Mouse (Mus musculus): Measurements from ENCODE around the gene Scgb3a1. TPM values are rescaled to one million over a fixed set of nuclear protein-coding genes. Genes with fewer than 3 reads are reported as not detected.
A peak's percentile ranks its signal among the peaks of the same experiment; 100 is the strongest.

Gene Scgb3a1
- not detected in 2 replicates for polyA plus RNA-seq (2015; fragmentation: Nextera tagmentation; extraction: Ambion mirVana)

GRCm38 (mm10) chr11:49663310-49663709, at the start of gene Scgb3a1:
Scgb3a1 (plus strand) TSS chr11:49663610.
- Histone ChIP-seq H3K9me3 (no peaks in the 10 kb centered on the region), H3K9ac (replicated peaks) (no peak within 1 kb of the TSS), H3K4me1 (replicated peaks) (no peaks in the 10 kb centered on the region), H3K36me3 (peaks cover under 1% of the 10 kb centered on the region; the same call in 1 of the 2 replicates), H3K4me2 (replicated peaks) (no peak within 1 kb of the TSS), H3K27ac (no peak within 1 kb of the TSS), H3K27me3 (no peaks in the 10 kb centered on the region), H3K4me3 (replicated peaks) (no peak within 1 kb of the TSS)
- WGBS = 89% methylated on average over 5 of the region's 5 CpGs
- ATAC-seq = 0 out of 2 replicates have a peak, but pooled peaks have one; percentile 9

GRCm38 (mm10) chr11:49615856-49616725, 47.3 kb upstream of the Scgb3a1 start:
- H3K27ac ChIP-seq = no peak overlapping the region
- H3K4me3 ChIP-seq (replicated peaks) = no peak overlapping the region
- ATAC-seq = no peak
- peaks cover 20% of the 10 kb centered on the region for H3K27me3 ChIP-seq
- H3K4me2 ChIP-seq (replicated peaks) = no peak overlapping the region
- WGBS = 86% methylated on average over 10 of the region's 10 CpGs
- H3K36me3 ChIP-seq = no peaks in the 10 kb centered on the region
- no peaks in the 10 kb centered on the region for H3K4me1 ChIP-seq (replicated peaks)
- no peak overlapping the region for H3K9ac ChIP-seq (replicated peaks)
- no peaks in the 10 kb centered on the region for H3K9me3 ChIP-seq

- 80% methylated on average over 8 of the region's 8 CpGs for WGBS
- Histone ChIP-seq H3K4me3 (replicated peaks) (no peak overlapping the region), H3K27me3 (peaks cover 4% of the 10 kb centered on the region), H3K4me1 (replicated peaks) (no peaks in the 10 kb centered on the region), H3K9ac (replicated peaks) (no peak overlapping the region), H3K4me2 (replicated peaks) (no peak overlapping the region), H3K9me3 (no peaks in the 10 kb centered on the region), H3K27ac (no peak overlapping the region), H3K36me3 (no peaks in the 10 kb centered on the region)
- ATAC-seq = no peak
These were observed 44.9 kb upstream of the Scgb3a1 start for GRCm38 (mm10) chr11:49618476-49618875.

GRCm38 (mm10) chr11:49621953-49622352, 41.5 kb upstream of the Scgb3a1 start:
- WGBS = 82% methylated on average over 5 of the region's 5 CpGs
- no peak for ATAC-seq
- Histone ChIP-seq H3K9ac (replicated peaks) (no peak overlapping the region), H3K27ac (no peak overlapping the region), H3K4me2 (replicated peaks) (no peak overlapping the region), H3K4me1 (replicated peaks) (no peaks in the 10 kb centered on the region), H3K9me3 (no peaks in the 10 kb centered on the region), H3K36me3 (no peaks in the 10 kb centered on the region), H3K27me3 (no peaks in the 10 kb centered on the region), H3K4me3 (replicated peaks) (no peak overlapping the region)

GRCm38 (mm10) chr11:49624156-49624555, 39.3 kb upstream of the Scgb3a1 start:
- no peak overlapping the region for H3K4me2 ChIP-seq (replicated peaks)
- H3K27ac ChIP-seq = no peak overlapping the region
- no peak for ATAC-seq
- no peak overlapping the region for H3K9ac ChIP-seq (replicated peaks)
- H3K4me1 ChIP-seq (replicated peaks) = no peaks in the 10 kb centered on the region
- no peaks in the 10 kb centered on the region for H3K27me3 ChIP-seq
- no peaks in the 10 kb centered on the region for H3K36me3 ChIP-seq
- WGBS = 85% methylated on average over 3 of the region's 3 CpGs
- no peaks in the 10 kb centered on the region for H3K9me3 ChIP-seq
- H3K4me3 ChIP-seq (replicated peaks) = no peak overlapping the region

- Histone ChIP-seq H3K4me3 (replicated peaks) (no peak overlapping the region), H3K27me3 (no peaks in the 10 kb centered on the region), H3K4me2 (replicated peaks) (no peak overlapping the region), H3K4me1 (replicated peaks) (no peaks in the 10 kb centered on the region), H3K9me3 (no peaks in the 10 kb centered on the region), H3K27ac (no peak overlapping the region), H3K9ac (replicated peaks) (no peak overlapping the region), H3K36me3 (no peaks in the 10 kb centered on the region)
- no peak for ATAC-seq
- 68% methylated on average over 15 of the region's 15 CpGs for WGBS
These were observed 37.5 kb upstream of the Scgb3a1 start for GRCm38 (mm10) chr11:49625863-49626262.

- 0 out of 2 replicates have a peak, but pooled peaks cover 2% of the 10 kb centered on the region for H3K27me3 ChIP-seq
- no peak overlapping the region for H3K4me3 ChIP-seq (replicated peaks)
- H3K9me3 ChIP-seq = no peaks in the 10 kb centered on the region
- WGBS = 75% methylated on average over 8 of the region's 8 CpGs
- H3K4me2 ChIP-seq (replicated peaks) = no peak overlapping the region
- H3K4me1 ChIP-seq (replicated peaks) = no peaks in the 10 kb centered on the region
- ATAC-seq = no peak
- no peaks in the 10 kb centered on the region for H3K36me3 ChIP-seq
- no peak overlapping the region for H3K9ac ChIP-seq (replicated peaks)
- no peak overlapping the region for H3K27ac ChIP-seq
These were observed 36.7 kb upstream of the Scgb3a1 start for GRCm38 (mm10) chr11:49626748-49627147.

GRCm38 (mm10) chr11:49631154-49631553, 32.3 kb upstream of the Scgb3a1 start:
- Histone ChIP-seq H3K27me3 (peaks cover 45% of the 10 kb centered on the region), H3K9ac (replicated peaks) (no peak overlapping the region), H3K4me1 (replicated peaks) (peaks cover 7% of the 10 kb centered on the region; the same call in 1 of the 2 replicates), H3K4me2 (replicated peaks) (no peak overlapping the region), H3K9me3 (no peaks in the 10 kb centered on the region), H3K27ac (no peak overlapping the region), H3K4me3 (replicated peaks) (no peak overlapping the region), H3K36me3 (no peaks in the 10 kb centered on the region)
- 39% methylated on average over 3 of the region's 3 CpGs for WGBS
- no peak for ATAC-seq

GRCm38 (mm10) chr11:49632256-49632655, 31.2 kb upstream of the Scgb3a1 start:
- no peaks in the 10 kb centered on the region for H3K9me3 ChIP-seq
- no peaks in the 10 kb centered on the region for H3K36me3 ChIP-seq
- H3K4me1 ChIP-seq (replicated peaks) = peaks cover 13% of the 10 kb centered on the region
- H3K27ac ChIP-seq = no peak overlapping the region
- no peak overlapping the region for H3K4me3 ChIP-seq (replicated peaks)
- no peak overlapping the region for H3K9ac ChIP-seq (replicated peaks)
- H3K27me3 ChIP-seq = peaks cover 56% of the 10 kb centered on the region
- WGBS = 93% methylated on average over 2 of the region's 2 CpGs
- no peak for ATAC-seq
- H3K4me2 ChIP-seq (replicated peaks) = no peak overlapping the region

GRCm38 (mm10) chr11:49634101-49634500, 29.3 kb upstream of the Scgb3a1 start:
- H3K4me1 ChIP-seq (replicated peaks) = peaks cover 13% of the 10 kb centered on the region
- H3K4me2 ChIP-seq (replicated peaks) = peak overlapping the region; percentile 45
- peak overlapping the region; percentile 28 for H3K4me3 ChIP-seq (replicated peaks)
- H3K27ac ChIP-seq = no peak overlapping the region
- 4% methylated on average over 22 of the region's 22 CpGs for WGBS
- no peaks in the 10 kb centered on the region for H3K9me3 ChIP-seq
- 0 out of 2 replicates have a peak, but pooled peaks have one; percentile 13 for ATAC-seq
- no peak overlapping the region for H3K9ac ChIP-seq (replicated peaks)
- no peaks in the 10 kb centered on the region for H3K36me3 ChIP-seq
- peaks cover 67% of the 10 kb centered on the region for H3K27me3 ChIP-seq

GRCm38 (mm10) chr11:49635671-49636070, 27.7 kb upstream of the Scgb3a1 start:
- no peak overlapping the region for H3K4me2 ChIP-seq (replicated peaks)
- H3K9me3 ChIP-seq = no peaks in the 10 kb centered on the region
- peaks cover 13% of the 10 kb centered on the region for H3K4me1 ChIP-seq (replicated peaks)
- 75% methylated on average over 6 of the region's 6 CpGs for WGBS
- H3K27me3 ChIP-seq = peaks cover 67% of the 10 kb centered on the region
- H3K4me3 ChIP-seq (replicated peaks) = no peak overlapping the region
- H3K36me3 ChIP-seq = no peaks in the 10 kb centered on the region
- no peak overlapping the region for H3K27ac ChIP-seq
- no peak for ATAC-seq
- no peak overlapping the region for H3K9ac ChIP-seq (replicated peaks)

- WGBS = 3% methylated on average over 11 of the region's 11 CpGs
- H3K4me1 ChIP-seq (replicated peaks) = peaks cover 13% of the 10 kb centered on the region
- H3K27me3 ChIP-seq = peaks cover 67% of the 10 kb centered on the region
- H3K27ac ChIP-seq = no peak overlapping the region
- H3K4me2 ChIP-seq (replicated peaks) = no peak overlapping the region
- H3K36me3 ChIP-seq = no peaks in the 10 kb centered on the region
- H3K9me3 ChIP-seq = no peaks in the 10 kb centered on the region
- H3K9ac ChIP-seq (replicated peaks) = no peak overlapping the region
- ATAC-seq = no peak
- no peak overlapping the region for H3K4me3 ChIP-seq (replicated peaks)
These were observed 27.0 kb upstream of the Scgb3a1 start for GRCm38 (mm10) chr11:49636449-49636848.
